Mouse (Mus musculus): ENCODE data around the gene Kdm1a.

DNA sequence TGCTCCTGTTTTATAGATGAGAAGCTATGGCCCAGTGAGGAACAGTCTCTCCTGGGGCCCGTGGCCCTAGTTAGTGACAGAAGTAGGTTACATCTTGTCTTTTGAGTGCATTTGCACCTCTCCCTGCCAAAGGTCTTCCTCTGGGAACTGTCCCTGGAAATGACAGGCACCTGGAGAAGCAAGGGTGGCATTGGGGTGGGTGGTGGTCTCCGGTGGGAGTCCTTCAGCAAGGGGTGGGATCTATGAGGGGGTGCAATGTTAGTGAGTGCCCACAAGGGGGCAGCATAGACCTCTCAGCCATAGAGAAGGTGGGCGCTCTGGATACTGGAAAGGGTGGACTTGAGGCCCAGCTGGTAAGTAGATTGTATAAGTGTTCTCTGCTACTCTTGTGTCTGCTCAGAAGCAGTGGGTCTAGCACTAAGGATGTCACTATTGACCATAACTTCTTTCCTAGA, 48.9 kb upstream of the Kdm1a start:
- TF ChIP-seq CTCF (IDR thresholded peaks at IDR 0.05; ENCODE audit: low read depth, low read length) (peak; percentile 90), POLR2A (IDR thresholded peaks at IDR 0.05; ENCODE audit: insufficient read depth, low read length) (no peak)
